Mouse (Mus musculus): Measurements from ENCODE around the gene Best1. TPM values are rescaled to one million over a fixed set of nuclear protein-coding genes. Genes with fewer than 3 reads are reported as not detected.

The Best1 gene
- total RNA-seq, 2 experiments from 2014 or later = 1.2 to 1.5 TPM

- DNase-seq (ENCODE audit: low spot score in 2 of 2) = no peak
These were observed 33.2 kb downstream of the Best1 start for GRCm38 (mm10) chr19:9968081-9968787.

GRCm38 (mm10) chr19:9966096-9966867 is 35.2 kb downstream of the Best1 start:
- no peak for DNase-seq (ENCODE audit: low spot score in 2 of 2)

GRCm38 (mm10) chr19:9964205-9964916 is 37.1 kb downstream of the Best1 start:
- DNase-seq (ENCODE audit: low spot score in 2 of 2) = no peak

GRCm38 (mm10) chr19:9960769-9961168 is 40.7 kb downstream of the Best1 start:
- no peak for DNase-seq (ENCODE audit: low spot score in 2 of 2)

GRCm38 (mm10) chr19:9957965-9958364 is 43.5 kb downstream of the Best1 start:
- DNase-seq (ENCODE audit: low spot score in 2 of 2) = no peak

GRCm38 (mm10) chr19:9956624-9957388 is 44.6 kb downstream of the Best1 start:
- DNase-seq (ENCODE audit: low spot score in 2 of 2) = no peak

GRCm38 (mm10) chr19:9955438-9955837 is 46.0 kb downstream of the Best1 start:
- DNase-seq (ENCODE audit: low spot score in 2 of 2) = no peak

- peak in 1 of 2 experiments; percentile 41 for DNase-seq (ENCODE audit: low spot score in 2 of 2)
These were observed 46.6 kb downstream of the Best1 start for GRCm38 (mm10) chr19:9954811-9955202.

- DNase-seq (ENCODE audit: low spot score in 2 of 2) = peak; percentile 49 to 86
These were observed 47.2 kb downstream of the Best1 start for GRCm38 (mm10) chr19:9954055-9954810.

- DNase-seq (ENCODE audit: low spot score in 2 of 2) = no peak
These were observed 48.5 kb downstream of the Best1 start for GRCm38 (mm10) chr19:9952912-9953311.

GRCm38 (mm10) chr19:9952390-9952789 is 49.0 kb downstream of the Best1 start:
- DNase-seq (ENCODE audit: low spot score in 2 of 2) = no peak

GRCm38 (mm10) chr19:9946986-9947385 is 54.4 kb downstream of the Best1 start:
- no peak for DNase-seq (ENCODE audit: low spot score in 2 of 2)

GRCm38 (mm10) chr19:9945800-9946564 is 55.5 kb downstream of the Best1 start:
- DNase-seq (ENCODE audit: low spot score in 2 of 2) = no peak

GRCm38 (mm10) chr19:9942539-9943533 is 58.6 kb downstream of the Best1 start:
- no peak for DNase-seq (ENCODE audit: low spot score in 2 of 2)

GRCm38 (mm10) chr19:9941809-9942208 is 59.6 kb downstream of the Best1 start:
- DNase-seq (ENCODE audit: low spot score in 2 of 2) = no peak

GRCm38 (mm10) chr19:9940903-9941302 is 60.5 kb downstream of the Best1 start:
- no peak for DNase-seq (ENCODE audit: low spot score in 2 of 2)

- no peak for DNase-seq (ENCODE audit: low spot score in 2 of 2)
These were observed 61.6 kb downstream of the Best1 start for GRCm38 (mm10) chr19:9939841-9940240.

GRCm38 (mm10) chr19:9938824-9939303 is 62.6 kb downstream of the Best1 start:
- no peak for DNase-seq (ENCODE audit: low spot score in 2 of 2)
